Mouse (Mus musculus): Measurements from ENCODE around the gene Scimp.
"Not testable (repeated sequence)": the region's sequence is repeated elsewhere in the genome, so short reads cannot be mapped to it uniquely, and the experiment has no call there.

Gene Scimp

DNA sequence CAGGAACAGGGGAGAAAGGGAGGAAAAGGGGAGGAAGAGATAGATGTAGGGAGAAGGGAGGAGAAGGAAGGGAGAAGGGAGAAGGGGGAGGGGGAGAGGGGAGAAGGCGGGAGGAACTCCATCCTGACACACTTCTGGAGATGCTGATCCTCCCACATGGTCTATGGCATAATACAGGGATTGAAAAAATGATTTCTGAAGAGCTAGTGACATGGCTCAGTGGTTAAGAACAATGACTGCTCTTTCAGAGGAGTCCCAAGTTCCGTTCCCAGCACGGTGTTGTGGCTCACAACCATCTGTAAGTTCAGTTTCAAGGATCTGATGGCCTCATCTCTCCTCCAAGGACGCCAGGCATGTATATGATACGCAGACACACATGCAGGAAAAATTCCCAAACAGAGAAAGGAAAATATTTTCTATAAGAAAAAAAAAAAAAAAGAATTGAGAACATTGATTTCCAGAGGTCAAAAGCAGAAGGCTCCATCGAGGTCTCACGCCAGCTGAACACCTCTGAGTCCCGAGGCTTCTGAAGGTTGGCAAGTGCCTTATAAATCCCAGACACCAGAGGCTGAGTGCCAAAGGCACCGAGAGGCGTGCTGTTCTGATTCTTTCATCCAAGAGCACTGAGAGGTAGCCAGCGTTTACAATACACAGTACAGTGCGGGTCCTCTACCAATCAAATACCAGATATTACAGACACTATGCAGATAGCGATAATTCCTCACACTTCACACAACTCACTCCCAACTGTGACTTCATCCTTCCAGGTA is 730 bp downstream of the Scimp start:
- no peak for DNase-seq (ENCODE audit: low spot score in 2 of 2)

DNA sequence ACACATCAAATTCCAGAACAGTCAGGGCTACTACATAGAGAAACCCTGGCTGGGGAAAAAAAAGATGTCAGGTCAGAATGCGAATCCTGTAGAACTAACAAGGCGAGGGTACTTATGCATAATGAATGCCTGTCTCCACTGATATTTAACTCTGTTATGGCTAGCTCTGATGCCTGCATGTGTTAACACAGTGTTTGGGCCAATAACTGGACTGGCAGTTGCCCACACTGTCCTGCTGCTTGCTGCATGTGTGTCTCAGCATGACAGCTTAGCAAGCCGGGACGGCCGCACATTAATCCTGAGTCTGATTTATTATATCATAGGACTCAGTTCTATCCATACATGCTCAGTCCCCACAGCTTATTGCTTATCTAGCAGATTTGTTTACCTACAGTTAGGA is 1.3 kb downstream of the Scimp start:
- DNase-seq (ENCODE audit: low spot score in 2 of 2) = no peak

DNA sequence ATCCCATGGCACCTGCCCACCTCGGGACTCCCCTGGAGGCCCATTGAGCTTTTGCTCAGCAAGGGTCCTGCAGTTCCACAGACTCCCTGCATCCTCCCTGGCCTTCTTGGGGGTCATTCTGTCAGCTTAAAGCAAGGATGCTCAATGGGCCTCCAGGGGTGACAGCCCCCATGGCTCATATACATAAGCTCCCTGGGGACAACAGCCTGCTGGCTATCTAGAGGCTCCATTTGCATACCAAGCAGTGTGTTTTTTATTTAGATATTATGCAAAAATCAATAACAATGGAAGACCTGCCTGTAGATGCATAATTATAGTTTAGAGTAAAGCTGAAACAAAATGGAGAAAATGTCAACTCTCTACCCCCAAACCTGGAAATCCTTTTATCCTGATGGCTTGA is 3.4 kb downstream of the Scimp start:
- DNase-seq (ENCODE audit: low spot score in 2 of 2) = no peak

DNA sequence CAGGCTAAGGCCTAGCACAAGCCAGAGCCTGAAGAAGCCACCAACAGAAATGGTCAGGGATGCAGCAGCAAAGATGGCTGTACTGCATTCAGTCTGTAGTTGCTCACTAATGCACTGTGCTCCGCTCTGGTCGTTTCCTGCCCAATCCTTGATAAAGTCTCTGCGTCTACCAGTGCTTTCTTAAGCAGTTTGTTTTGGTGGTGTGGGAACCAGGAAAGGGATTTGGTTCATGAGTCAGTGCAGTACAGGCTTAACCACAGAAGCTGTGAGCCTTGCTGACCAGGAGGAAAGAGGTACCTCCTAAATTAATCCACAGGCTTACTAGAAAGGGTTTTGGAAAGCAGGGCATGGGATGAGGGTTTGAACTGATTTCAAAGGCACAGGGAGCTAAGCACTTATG is 4.3 kb downstream of the Scimp start:
- DNase-seq (ENCODE audit: low spot score in 2 of 2) = no peak

DNA sequence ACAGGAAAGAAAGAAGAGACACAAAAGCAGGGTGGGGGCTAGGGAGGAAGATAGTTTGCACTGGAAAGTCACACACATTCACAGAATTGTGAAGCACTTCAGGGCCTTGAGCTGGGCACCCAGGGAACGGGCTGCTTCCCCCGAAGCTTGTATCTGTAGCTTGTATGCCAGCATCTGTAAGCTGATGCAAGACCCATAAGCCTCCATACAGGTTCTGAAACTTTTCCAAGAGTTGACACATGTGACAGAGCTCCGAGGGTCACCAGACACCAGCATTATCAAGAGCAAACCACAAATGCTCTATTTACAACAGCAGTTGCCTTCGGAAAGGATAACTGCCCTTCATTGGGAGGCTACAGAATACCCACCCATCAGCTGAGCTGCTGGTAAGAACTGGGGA is 4.8 kb downstream of the Scimp start:
- DNase-seq (ENCODE audit: low spot score in 2 of 2) = no peak

DNA sequence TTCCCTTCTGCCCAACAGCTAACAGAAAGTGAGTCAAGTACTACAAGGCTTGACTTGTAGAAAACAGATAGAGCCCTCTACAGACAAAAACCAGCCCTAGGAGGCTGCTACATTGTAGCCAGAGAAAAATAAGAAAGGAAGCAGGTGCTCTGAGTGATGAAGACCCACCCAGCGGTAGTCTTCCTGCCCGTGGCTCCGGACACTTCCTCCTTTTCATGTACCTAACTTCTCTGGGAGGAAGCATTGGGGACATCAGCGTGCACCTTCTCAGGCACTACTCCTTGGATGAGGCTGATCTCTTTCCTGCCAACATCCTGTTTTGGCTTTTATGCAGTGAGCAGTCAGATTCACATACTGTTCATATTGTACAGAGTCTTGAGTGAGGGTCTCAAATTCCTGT is 5.7 kb downstream of the Scimp start:
- no peak for DNase-seq (ENCODE audit: low spot score in 2 of 2)

DNA sequence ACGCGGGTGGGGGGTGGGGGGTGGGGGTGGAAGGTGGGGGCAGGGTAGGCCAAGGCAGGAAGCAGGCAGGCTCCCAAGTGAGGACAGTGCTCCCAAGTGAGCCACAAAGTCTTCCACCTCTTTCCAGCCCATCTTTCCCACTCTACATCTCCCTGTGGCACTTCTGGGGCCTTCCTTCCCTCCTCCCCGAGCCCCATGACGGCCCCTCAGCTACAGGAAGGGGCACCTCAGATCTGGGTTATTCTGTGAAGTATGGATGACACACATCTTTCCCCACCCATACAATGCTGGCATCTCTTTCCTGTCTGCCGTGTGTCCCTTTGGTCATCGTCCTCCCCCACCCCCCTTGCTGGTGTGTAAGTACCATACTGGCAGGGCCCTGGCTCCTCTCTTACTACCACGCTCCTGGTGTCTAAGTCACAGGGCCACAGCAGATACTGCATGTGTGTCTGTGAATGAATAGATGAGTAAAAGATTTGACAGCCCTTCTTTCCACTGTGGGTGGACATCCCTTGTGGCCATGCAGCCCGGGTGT is 6.7 kb downstream of the Scimp start:
- DNase-seq (ENCODE audit: low spot score in 2 of 2) = no peak

DNA sequence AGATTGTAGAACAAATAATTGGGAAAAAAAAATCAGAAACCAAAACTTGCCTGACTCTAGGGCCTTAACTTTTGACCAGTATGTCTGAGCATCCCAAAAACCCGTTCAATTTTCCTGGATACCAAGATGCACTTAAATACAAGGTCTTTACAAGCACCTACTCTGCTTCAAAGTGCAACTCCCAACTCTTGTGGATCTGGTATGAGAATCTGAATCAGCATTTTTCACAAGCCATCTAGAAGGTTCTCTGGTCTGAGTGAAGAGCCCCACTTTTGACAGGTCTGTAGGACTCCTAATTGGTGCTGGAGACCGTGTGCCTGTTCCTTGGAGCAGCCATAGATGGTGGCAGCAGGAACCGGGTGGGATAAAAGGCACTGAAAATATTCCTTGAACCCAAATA is 8.0 kb downstream of the Scimp start:
- DNase-seq (ENCODE audit: low spot score in 2 of 2) = no peak

DNA sequence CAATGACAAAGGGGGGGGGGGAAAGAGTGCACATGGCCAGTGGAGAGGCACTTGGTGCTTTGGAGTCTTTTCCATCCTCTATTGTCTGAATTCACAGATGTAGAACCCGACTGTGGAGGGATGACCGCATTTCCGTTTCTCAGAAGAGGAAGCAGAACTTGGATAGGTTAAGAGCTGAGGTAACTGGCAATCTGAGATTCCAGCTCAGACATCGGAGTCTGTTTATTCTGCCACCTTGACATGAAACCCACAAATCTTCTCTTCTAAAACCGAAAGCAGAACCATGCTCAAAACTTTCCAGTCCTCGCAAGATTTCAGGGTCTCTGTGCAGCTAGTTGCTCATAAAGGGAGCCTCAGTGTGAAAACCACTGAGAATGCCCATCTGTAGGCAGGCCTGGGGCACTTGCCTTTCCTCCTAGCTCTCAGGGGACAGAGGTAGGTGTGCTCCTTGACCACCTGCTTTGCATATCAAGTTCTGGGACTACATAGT is 8.6 kb downstream of the Scimp start:
- no peak for DNase-seq (ENCODE audit: low spot score in 2 of 2)

DNA sequence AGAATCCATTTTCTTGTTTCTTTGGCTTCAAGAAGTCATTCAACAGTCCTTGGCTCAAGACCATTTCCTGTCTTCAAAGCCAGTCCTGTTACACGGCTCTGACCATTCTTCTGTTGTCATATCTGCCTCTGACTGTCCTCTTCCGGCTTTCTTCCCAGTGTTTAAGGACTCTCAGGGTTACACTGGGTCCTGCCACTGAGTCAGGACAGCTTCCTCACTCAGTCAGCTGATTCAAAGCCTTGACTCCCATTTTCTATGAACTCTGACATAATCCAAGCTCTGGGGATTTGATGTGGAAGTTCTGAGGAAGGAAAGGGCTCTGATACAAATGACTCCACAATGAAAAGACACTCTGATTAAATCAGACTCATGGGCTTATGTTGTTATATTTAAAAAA is 9.5 kb downstream of the Scimp start:
- DNase-seq (ENCODE audit: low spot score in 2 of 2) = no peak

DNA sequence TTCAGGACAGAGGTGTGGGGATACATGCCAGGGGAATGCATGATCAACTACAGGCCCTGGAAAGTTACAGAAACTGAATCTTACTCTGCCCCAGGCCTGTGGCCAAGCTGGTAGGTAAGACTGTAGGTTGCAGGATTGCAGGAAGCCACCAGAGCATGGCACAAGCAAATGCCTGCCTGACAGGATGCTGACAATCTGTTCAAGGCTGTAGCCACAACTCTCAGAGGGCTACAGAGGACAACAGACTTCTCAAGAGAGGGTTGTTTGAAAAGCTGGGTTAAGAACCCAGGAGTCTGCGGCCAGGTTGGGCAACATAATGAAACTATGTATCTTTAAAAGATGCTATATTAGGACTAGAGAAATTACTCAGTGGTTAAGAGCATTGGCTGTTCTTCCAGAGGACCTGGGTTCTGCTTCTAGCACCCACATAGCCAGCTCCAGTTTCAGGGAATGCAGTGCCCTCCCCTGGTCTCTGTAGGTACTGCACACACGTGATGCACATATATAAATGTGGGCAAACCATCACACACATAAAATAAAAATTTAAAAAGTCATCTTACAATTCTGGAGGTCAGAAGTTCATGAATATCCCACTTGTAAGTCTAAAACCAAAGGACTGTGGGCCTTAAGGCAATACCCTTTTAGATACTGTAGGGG is 10.1 kb downstream of the Scimp start:
- DNase-seq (ENCODE audit: low spot score in 2 of 2) = no peak

DNA sequence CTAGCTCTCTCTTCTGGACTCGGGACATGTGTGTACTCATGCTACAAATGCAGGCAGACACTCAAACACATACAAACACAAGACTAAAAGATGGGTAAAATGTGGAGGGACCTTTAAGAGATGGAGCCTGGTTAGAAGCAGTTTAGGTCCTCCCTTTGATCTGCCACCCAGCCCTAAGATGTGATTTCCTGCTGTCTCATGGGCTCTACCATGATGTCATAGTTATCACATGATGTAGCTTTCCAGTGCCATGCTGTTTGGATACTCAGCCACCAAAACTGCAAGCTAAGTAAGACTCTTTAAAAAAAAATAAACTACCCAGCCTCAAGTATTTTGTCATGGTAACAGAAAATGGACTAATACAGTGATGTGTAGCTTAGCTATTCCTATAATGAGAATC is 20.0 kb downstream of the Scimp start:
- no peak for DNase-seq (ENCODE audit: low spot score in 2 of 2)

DNA sequence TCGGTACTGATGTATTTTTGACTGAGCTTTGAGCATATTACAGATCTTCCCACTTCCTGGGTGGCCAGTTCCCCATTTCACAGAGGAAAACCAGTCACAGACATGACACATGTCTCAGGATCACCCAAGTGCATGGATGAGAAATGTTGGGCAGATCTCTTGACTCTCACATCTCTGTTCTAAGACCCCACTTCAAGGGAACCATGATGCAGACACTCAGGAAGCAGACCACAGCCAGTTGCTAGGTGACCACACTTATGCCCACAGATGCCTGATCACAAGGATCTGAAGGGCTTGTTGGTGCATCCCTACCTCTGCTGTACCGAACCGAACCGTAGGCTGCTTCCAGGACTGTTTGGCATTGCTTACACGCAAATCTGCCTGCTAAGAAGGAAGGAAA is 20.7 kb downstream of the Scimp start:
- DNase-seq (ENCODE audit: low spot score in 2 of 2) = no peak

DNA sequence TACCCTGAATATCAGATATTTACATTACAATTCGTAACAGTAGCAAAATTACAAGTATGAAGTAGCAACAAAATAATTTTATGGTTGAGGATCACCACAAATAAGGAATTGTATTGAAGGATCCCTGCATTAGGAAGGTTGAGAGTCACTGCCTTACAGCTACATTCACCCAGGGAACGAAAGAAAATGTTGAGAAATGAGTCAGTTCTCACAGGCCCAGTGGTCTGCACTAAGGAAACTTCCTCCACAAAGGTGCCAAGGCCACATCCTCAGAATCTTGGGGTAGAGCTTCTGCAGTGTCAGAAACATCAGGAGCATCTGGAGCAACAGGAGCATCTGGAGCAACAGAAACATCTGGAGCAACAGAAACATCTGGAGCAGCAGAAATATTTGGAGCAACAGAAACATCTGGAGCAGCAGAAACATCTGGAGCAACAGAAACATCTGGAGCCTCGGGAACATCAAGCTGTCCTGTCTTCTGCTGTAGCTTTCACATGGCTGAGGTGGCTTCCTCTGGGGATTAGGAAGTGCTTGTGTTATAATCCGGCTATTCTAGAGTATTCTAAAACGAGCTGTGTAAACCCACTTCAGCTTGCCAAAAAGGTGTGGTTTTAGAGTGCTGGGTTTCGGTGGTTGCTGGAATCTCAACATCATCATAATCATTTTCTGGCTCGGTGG is 21.4 kb downstream of the Scimp start:
- DNase-seq (ENCODE audit: low spot score in 2 of 2) = no peak

DNA sequence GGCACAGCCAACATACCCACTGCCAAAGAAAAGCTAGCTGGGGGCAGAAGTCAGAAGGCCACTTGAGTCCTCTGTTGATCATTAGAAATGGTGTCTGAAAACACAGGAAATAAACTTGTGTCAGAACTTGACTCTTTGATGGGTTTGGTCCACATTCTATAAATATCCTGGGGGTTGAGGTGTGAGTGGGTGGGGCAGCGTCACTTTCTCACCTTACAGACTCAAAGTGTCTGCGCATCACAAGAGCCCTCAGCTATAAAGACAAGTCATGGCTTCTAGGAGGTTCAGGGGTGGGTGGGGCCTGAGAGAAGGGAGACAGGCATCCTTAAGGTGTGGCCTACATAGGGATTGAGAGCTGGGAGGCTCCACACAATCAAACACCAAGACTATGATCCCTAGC is 22.0 kb downstream of the Scimp start:
- no peak for DNase-seq (ENCODE audit: low spot score in 2 of 2)

DNA sequence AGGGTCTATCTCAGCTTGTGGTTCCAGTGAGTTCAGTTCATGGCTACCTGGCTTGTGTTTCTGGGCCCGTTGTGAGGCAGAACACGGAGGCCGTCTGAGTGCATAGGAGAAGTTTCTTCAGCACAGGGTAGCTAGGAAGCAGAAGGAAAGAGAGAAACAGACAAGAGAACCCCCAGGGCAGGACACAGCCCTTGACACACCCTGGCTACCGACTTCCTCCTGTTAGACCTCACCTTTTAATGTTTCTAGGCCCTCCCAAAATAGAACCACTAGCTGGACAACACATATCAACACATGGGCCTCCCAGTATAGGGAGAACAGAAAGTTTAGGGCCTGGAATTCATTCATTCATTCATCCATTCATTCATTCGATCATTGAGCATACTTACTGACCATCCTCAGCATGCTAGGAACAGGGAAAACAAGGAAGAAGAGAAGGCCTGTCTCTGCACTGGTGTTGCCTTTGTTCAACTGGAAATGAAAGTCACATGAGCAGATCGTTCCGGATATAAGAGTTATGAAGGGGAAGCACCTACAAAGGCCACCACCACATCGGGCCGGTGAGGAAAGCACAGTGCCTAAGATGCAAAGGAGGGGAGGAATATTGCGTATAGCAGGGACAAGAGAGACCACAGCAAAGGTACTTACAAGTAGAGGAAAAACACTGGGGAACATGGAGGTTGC is 23.3 kb downstream of the Scimp start:
- no peak for DNase-seq (ENCODE audit: low spot score in 2 of 2)

DNA sequence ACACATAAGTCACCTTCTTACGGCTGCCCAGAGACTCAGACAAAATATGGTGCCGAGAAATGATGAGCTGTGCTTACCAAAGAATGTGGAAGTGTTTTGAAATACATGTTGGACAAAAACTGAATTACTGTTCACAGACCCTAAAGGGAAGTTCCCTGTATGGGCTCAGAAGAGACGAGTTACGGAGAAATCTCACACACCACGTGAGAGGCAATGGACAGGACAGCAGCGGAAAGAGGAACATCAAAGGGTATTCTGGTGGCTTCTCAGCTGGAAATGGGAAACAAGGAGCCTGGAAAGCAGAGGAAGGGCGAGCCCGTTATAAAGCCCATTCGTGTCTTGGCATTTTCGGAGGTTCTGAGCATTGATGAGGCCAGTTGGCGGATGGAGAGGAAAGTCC is 25.3 kb downstream of the Scimp start:
- no peak for DNase-seq (ENCODE audit: low spot score in 2 of 2)

DNA sequence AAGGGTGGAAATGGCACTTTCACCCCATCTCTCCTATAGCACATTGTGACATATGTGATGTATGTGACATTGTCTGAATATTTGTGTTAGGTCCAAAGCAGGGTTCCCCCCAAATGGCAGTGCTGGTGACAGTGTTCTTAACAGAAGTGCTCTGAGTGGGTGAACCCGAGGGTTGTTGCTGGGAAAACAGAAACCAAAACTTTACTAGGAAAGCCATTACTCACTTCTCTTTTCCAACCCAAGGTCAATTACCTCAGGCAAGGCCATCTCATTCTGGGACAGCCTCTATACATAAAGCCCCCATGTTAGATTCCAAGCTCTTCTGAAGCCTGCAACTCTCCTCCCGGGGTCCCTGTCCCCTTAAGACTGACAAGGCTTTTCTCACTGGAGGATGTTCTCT is 26.5 kb downstream of the Scimp start:
- DNase-seq (ENCODE audit: low spot score in 2 of 2) = no peak

DNA sequence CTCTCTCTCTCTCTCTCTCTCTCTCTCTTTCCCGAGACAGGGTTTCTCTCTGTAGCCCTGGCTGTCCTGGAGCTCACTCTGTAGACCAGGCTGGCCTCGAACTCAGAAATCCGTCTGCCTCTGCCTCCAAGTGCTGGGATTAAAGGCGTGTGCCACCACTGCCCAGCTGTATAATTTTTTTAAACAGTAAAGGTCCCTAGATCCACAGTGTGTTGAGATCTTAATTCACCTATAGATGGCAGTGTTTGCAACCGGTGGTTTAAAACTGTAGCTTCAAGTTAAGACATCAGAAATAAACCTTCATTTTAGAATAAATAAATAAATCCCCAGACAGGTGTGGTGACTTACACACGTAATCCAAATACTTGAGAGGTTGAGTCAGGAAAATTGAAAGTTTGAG is 34.3 kb downstream of the Scimp start:
- DNase-seq (ENCODE audit: low spot score in 2 of 2) = not testable (repeated sequence)

DNA sequence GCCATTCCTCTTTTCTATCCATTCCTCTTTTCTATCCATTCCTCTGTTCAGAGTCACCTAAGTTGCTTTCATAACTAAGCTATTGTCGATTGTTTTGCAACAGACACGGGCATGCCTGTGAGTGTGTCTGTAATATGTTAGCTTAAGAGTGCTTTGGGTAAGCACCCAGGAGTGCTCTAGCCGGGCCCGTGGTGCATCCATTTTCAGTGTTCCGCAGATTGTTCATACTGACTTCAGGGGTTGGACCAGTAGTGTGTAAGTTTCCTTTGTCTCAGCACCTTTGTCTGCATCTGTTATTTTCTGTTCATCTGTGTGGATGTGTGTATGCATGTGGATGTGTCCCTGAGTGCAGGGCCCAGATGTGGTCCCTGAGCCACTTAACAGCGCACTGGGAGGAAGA is 34.8 kb downstream of the Scimp start:
- DNase-seq (ENCODE audit: low spot score in 2 of 2) = no peak

DNA sequence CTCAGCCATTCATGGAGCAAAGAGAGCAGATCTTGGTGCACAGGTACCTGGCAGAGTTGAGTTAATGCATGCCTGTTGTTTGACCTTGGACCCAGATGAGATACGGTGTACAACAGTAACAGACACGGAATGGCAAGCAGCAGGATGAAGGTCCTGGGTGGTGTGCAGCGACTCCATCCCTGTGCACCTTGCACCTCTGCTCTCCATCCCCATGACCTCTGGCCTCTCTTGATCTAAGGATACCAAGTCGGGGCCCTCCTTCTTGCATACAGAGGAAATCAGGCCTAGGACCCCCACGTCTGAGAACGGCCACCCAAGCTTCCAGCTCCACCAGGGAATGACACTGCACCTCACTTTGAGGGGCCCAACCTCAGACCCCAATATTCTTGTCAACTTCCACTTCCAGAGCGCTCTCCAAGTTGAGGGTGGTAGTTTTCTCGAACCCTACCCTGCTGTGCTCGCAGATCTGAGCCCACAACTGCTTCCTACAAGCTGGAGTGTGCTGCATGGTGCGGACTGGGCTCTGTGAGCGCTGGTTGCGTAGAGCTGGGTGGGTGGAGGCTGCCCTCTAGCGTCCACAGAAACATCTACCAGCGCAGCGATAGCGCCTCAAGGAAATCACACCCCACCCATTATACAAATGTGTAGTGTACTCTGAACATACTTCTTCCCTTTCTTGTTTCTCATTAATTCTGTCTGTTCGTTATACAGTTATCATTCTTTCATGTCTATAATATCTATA is 35.4 kb downstream of the Scimp start:
- peak; percentile 51 to 55 for DNase-seq (ENCODE audit: low spot score in 2 of 2)

Data from right cerebral cortex, postnatal 36 days (tissue).